Mouse (Mus musculus) layer of hippocampus, adult 9-10 months (tissue): ENCODE measurements around the gene Amy2a1.
"Not testable (repeated sequence)": the region's sequence is repeated elsewhere in the genome, so short reads cannot be mapped to it uniquely, and the experiment has no call there.

Experiments
- DNase-seq: peaks from one replicate; pipeline ENCODE4 v3.0.0; 2022; ENCODE audit warnings: low spot score

Amy2a1 gene

DNA sequence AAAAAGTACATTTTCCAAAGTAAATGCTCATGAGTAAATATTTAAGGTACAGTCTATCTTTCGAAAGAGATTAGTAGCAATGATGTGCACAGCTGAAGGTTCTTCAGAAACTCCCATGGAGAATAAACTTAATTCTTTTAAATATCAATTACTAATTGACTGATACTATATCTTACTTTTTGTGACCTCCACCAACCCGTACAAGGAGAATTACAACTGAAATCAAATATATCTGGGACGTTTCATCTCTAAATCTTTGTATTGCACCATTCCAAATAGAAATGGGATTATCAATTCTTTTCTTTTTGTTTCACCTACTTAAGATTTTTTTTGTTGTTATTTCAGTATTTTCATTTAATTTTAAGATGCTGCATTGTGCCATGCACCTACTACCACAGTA is at the start of gene Amy2a1:
Gene Amy2a1 (minus strand): TSS at position 101 of the 400 bp plus-strand sequence.
- DNase-seq: not testable (repeated sequence)

GRCm38 (mm10) chr3:113574578-113574977 is 42.4 kb upstream of the Amy2a1 start:
- DNase-seq: no peak

- no peak for DNase-seq
Measured at GRCm38 (mm10) chr3:113574138-113574537, 41.9 kb upstream of the Amy2a1 start.

DNA sequence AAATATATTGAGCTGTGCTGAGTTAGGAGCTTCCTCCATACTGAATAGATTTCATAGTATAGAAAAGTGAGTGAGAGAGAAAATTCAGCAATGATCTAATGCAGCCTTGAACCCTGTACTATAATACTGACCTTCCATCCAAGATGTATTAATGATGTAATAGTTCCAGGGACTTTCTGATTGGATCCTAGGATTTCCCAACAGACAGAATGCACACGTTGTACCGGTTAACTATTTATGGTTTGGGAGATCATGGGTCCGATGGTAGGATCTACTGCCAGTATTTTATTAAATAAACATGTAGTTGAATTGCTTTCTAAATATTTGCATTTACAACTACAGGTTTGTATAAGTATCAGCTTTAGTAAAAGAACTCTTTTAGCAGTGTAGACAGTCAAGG is 39.9 kb upstream of the Amy2a1 start:
- no peak for DNase-seq

DNA sequence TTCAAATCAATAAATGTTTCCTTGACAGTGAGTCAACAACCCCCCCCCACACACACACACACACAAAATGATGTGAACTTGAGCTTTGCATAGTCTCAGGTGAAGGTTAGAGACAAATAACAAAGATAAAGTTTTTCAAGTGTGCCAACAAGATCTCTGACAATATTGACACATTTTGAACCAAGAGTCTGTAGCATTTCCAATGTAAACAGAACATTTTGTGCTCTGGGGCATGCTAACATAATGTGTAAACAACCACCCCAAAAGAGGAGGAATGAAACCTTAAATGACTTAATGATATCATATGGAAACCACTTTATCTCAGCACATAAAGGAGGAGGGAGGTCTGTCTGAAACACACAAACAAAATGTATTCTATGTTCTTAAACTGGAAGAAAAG is 7.5 kb upstream of the Amy2a1 start:
- no peak for DNase-seq
